Mouse (Mus musculus): ENCODE results near the gene Stab2. TPM values are rescaled to one million over a fixed set of nuclear protein-coding genes. Genes with fewer than 3 reads are reported as not detected.
A peak's percentile ranks its signal among the peaks of the same experiment; 100 is the strongest.

The Stab2 gene
- total RNA-seq, 1 experiment from 2014 or later, result 6.3 TPM

GRCm38 (mm10) chr10:87014391-87014965 lies 6.7 kb upstream of the Stab2 start:
- ATAC-seq (replicated peaks in 1 of 2; ENCODE audit: insufficient read depth in 1 of 2, low FRiP score in 2 of 2, low TSS enrichment in 1 of 2, low read depth in 1 of 2, poor library complexity in 2 of 2, severe bottlenecking in 2 of 2), result no peak

- no peak for ATAC-seq (replicated peaks in 1 of 2; ENCODE audit: insufficient read depth in 1 of 2, low FRiP score in 2 of 2, low TSS enrichment in 1 of 2, low read depth in 1 of 2, poor library complexity in 2 of 2, severe bottlenecking in 2 of 2)
These were observed 4.3 kb upstream of the Stab2 start for GRCm38 (mm10) chr10:87012087-87012486.

- ATAC-seq (replicated peaks in 1 of 2; ENCODE audit: insufficient read depth in 1 of 2, low FRiP score in 2 of 2, low TSS enrichment in 1 of 2, low read depth in 1 of 2, poor library complexity in 2 of 2, severe bottlenecking in 2 of 2), result no peak
These were observed 332 bp upstream of the Stab2 start for GRCm38 (mm10) chr10:87008215-87008499.

GRCm38 (mm10) chr10:86992238-86992976 lies 15.4 kb downstream of the Stab2 start:
- no peak for ATAC-seq (replicated peaks in 1 of 2; ENCODE audit: insufficient read depth in 1 of 2, low FRiP score in 2 of 2, low TSS enrichment in 1 of 2, low read depth in 1 of 2, poor library complexity in 2 of 2, severe bottlenecking in 2 of 2)

- peak; percentile 62 to 84 for ATAC-seq (replicated peaks in 1 of 2; ENCODE audit: insufficient read depth in 1 of 2, low FRiP score in 2 of 2, low TSS enrichment in 1 of 2, low read depth in 1 of 2, poor library complexity in 2 of 2, severe bottlenecking in 2 of 2)
These were observed 17.2 kb downstream of the Stab2 start for GRCm38 (mm10) chr10:86990666-86991065.

- no peak for ATAC-seq (replicated peaks in 1 of 2; ENCODE audit: insufficient read depth in 1 of 2, low FRiP score in 2 of 2, low TSS enrichment in 1 of 2, low read depth in 1 of 2, poor library complexity in 2 of 2, severe bottlenecking in 2 of 2)
These were observed 18.0 kb downstream of the Stab2 start for GRCm38 (mm10) chr10:86989838-86990237.

- no peak for ATAC-seq (replicated peaks in 1 of 2; ENCODE audit: insufficient read depth in 1 of 2, low FRiP score in 2 of 2, low TSS enrichment in 1 of 2, low read depth in 1 of 2, poor library complexity in 2 of 2, severe bottlenecking in 2 of 2)
These were observed 31.7 kb downstream of the Stab2 start for GRCm38 (mm10) chr10:86976001-86976726.

- no peak for ATAC-seq (replicated peaks in 1 of 2; ENCODE audit: insufficient read depth in 1 of 2, low FRiP score in 2 of 2, low TSS enrichment in 1 of 2, low read depth in 1 of 2, poor library complexity in 2 of 2, severe bottlenecking in 2 of 2)
These were observed 34.5 kb downstream of the Stab2 start for GRCm38 (mm10) chr10:86973276-86973675.

- no peak for ATAC-seq (replicated peaks in 1 of 2; ENCODE audit: insufficient read depth in 1 of 2, low FRiP score in 2 of 2, low TSS enrichment in 1 of 2, low read depth in 1 of 2, poor library complexity in 2 of 2, severe bottlenecking in 2 of 2)
These were observed 35.4 kb downstream of the Stab2 start for GRCm38 (mm10) chr10:86972503-86972826.

GRCm38 (mm10) chr10:86971680-86972502 lies 35.9 kb downstream of the Stab2 start:
- ATAC-seq (replicated peaks in 1 of 2; ENCODE audit: insufficient read depth in 1 of 2, low FRiP score in 2 of 2, low TSS enrichment in 1 of 2, low read depth in 1 of 2, poor library complexity in 2 of 2, severe bottlenecking in 2 of 2), result peak; percentile 78 to 83

GRCm38 (mm10) chr10:86969346-86969745 lies 38.5 kb downstream of the Stab2 start:
- no peak for ATAC-seq (replicated peaks in 1 of 2; ENCODE audit: insufficient read depth in 1 of 2, low FRiP score in 2 of 2, low TSS enrichment in 1 of 2, low read depth in 1 of 2, poor library complexity in 2 of 2, severe bottlenecking in 2 of 2)

GRCm38 (mm10) chr10:86961542-86962466 lies 46.0 kb downstream of the Stab2 start:
- no peak for ATAC-seq (replicated peaks in 1 of 2; ENCODE audit: insufficient read depth in 1 of 2, low FRiP score in 2 of 2, low TSS enrichment in 1 of 2, low read depth in 1 of 2, poor library complexity in 2 of 2, severe bottlenecking in 2 of 2)

- ATAC-seq (replicated peaks in 1 of 2; ENCODE audit: insufficient read depth in 1 of 2, low FRiP score in 2 of 2, low TSS enrichment in 1 of 2, low read depth in 1 of 2, poor library complexity in 2 of 2, severe bottlenecking in 2 of 2), result no peak
These were observed 52.5 kb downstream of the Stab2 start for GRCm38 (mm10) chr10:86955299-86955698.

GRCm38 (mm10) chr10:86952696-86953095 lies 55.1 kb downstream of the Stab2 start:
- no peak for ATAC-seq (replicated peaks in 1 of 2; ENCODE audit: insufficient read depth in 1 of 2, low FRiP score in 2 of 2, low TSS enrichment in 1 of 2, low read depth in 1 of 2, poor library complexity in 2 of 2, severe bottlenecking in 2 of 2)

- ATAC-seq (replicated peaks in 1 of 2; ENCODE audit: insufficient read depth in 1 of 2, low FRiP score in 2 of 2, low TSS enrichment in 1 of 2, low read depth in 1 of 2, poor library complexity in 2 of 2, severe bottlenecking in 2 of 2), result no peak
These were observed 57.0 kb downstream of the Stab2 start for GRCm38 (mm10) chr10:86950806-86951205.

GRCm38 (mm10) chr10:86949886-86950285 lies 57.9 kb downstream of the Stab2 start:
- ATAC-seq (replicated peaks in 1 of 2; ENCODE audit: insufficient read depth in 1 of 2, low FRiP score in 2 of 2, low TSS enrichment in 1 of 2, low read depth in 1 of 2, poor library complexity in 2 of 2, severe bottlenecking in 2 of 2), result no peak

GRCm38 (mm10) chr10:86947541-86947940 lies 60.3 kb downstream of the Stab2 start:
- no peak for ATAC-seq (replicated peaks in 1 of 2; ENCODE audit: insufficient read depth in 1 of 2, low FRiP score in 2 of 2, low TSS enrichment in 1 of 2, low read depth in 1 of 2, poor library complexity in 2 of 2, severe bottlenecking in 2 of 2)
